Mouse (Mus musculus) left cerebral cortex, adult 18-20 months (tissue): ENCODE results near the gene Pet117. TPM values are rescaled to one million over a fixed set of nuclear protein-coding genes. Genes with fewer than 3 reads are reported as not detected.

Experiments used
- DNase-seq, 2 experiments: peaks; one replicate each; pipeline ENCODE4 v3.0.0; 2021 to 2022; ENCODE audit warnings: low spot score in 2 of 2, mixed read lengths in 1 of 2
- total RNA-seq, 2 experiments: library from RNA; stranded (reverse); gene quantifications; 2 replicates each; pipeline ENCODE4 v1.2.3; 2021

The Pet117 gene
- total RNA-seq, 2 experiments from 2014 or later = 3.2 to 11.0 TPM

DNA sequence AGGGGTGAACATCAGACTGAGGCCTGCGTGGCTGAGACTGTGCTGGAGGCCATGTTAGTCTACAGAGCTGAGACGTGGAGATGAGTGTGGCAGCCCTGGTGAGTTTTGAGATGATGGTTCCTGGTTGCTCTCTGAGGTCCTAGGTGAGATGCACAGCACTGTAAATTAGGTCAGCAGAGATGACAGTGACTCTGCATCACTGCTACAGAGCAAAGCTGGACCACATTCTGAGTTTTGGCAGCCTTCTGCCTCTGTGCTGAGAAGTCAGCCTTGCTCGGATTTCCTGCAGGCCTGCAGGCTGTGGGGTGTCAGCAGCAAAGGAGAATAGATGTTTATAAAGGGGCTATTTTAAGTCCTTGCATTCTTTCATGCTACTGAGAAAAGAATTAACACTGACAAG lies 12.5 kb downstream of the Pet117 start:
- no peak for DNase-seq

DNA sequence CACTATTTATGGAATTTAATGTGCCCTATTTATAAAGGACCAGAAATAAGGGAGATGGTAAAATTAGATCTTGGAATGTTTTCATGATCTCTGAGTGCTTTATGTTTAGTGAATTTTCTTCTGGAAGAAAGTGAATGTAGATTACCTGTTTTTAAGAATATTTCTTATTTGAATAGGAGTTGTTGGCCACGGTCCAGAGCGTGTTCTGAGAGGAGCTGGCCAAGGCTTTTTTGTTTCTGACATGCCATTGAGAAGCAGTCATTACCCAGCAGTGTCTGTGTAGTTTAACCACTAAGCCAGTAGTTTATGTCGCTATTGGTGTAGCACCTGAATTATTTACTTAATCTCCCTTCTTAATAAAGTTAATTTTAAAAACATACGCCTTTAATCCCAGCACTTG lies 12.9 kb downstream of the Pet117 start:
- no peak for DNase-seq

DNA sequence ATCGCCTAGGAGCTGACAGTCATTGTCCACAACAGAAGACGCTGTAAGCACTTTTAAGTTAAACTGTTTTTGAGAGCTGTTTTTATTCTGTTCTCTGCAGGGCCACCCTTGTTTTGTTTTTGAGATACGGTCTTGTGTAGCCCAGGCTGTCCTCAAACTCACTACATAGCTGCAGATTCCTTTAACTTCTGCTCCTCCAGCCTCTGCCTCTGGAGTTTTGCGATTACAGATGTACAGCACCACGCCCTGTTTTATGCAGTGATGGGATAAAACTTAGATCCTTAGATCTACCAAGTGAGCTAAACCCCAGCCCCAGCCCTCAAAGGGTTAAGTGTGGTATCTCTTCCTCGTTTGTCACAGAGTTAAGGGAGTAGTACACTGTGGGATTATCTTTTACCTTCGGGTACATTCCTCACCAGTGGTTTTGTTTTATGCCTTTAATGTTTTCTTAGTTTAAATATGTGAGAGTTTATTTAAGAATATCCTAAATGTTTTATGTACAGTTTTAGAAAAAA lies 13.9 kb downstream of the Pet117 start:
- no peak for DNase-seq

DNA sequence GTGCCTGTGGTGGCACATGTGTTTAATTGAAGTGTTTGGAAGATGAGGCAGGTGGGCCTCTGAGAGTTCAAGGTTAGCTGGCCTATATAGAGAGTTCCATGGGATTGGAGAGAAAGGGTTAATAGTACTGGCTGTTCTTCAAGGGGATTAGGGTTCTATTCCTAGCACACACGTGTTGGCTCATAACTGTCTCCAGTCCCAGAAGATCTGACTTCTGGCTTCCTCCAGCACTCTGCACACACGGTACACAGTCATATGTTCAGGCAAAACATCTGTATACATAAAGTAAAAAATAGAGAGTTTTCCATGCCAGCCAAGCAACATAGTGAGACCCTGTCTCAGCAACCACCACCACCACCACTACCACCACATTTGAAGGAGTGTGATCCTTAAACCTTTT lies 17.5 kb downstream of the Pet117 start:
- no peak for DNase-seq

DNA sequence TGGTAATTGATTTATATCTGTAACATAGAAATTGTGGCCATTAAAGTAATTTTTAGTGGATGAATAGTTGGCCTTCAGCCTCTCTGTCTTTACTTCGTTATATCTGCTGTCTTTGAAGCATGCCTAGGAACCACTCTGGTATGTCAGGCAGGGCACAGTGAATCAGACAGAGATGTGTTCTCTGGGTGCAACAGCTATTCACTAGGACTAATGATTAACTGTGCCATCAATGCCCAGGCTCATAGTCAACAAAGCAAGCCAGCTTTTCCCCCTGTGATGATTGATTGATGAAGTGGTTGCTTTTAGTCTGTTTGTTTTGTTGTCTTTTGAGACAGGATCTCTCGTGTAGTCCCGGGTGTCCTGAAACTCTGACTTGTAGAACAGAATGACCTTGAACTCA lies 19.6 kb downstream of the Pet117 start:
- DNase-seq = no peak

DNA sequence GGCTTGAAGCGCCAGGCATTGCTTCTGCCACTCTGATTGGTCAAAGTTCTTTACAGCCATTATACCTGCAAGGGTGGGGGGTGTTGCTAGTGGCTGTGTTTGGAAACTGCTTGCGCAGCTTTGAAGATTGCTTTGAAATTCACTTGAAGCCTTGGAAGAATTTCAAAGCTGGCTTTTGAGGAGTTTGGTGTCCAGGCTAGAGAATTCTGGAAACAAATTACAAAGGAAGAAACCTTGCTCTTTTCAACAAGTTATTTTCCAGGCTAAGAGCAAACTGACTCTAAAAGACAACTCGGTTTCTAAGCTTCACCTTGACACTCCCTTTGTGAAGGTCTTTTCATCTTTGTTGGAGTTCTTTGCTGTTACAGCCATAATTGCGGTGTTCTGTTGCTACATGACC lies 30.7 kb downstream of the Pet117 start:
- no peak for DNase-seq

DNA sequence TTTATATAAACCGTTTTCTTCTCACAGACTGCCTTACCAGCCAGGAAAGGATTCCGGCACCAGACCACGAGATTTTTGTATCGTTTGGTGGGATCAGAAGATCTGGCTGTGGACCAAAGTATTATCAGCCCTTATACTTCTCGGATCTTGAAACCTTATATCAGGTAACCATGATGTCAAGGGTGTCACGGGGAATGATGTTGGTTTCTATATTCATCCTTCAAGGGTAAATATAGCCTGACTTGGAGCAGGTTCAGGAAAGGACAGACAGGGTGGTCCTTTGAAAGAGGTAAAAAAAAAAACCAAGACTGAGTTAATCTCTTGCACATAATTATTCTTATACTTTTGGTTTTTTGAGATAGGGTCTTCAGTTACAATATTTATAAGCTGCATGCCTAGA lies 31.9 kb downstream of the Pet117 start:
- DNase-seq = no peak

DNA sequence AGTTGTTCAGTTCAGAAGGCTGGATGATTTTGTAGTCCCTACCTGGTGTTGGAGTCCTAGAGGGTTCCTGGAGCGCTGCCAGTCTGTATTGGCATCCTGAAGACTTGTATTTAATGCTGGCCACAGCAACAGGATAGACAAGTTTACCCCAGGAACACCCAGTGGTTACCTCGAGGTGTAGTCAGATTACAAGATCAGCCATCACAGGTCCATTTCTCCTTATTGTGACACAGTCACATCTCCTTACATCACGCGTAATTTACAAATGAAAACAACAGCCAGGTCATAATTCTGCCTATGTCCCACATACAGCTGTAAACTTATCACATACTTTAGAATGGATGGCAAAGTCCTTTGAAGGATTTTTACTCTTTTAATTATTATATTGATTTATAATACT lies 40.2 kb downstream of the Pet117 start:
- DNase-seq = no peak

DNA sequence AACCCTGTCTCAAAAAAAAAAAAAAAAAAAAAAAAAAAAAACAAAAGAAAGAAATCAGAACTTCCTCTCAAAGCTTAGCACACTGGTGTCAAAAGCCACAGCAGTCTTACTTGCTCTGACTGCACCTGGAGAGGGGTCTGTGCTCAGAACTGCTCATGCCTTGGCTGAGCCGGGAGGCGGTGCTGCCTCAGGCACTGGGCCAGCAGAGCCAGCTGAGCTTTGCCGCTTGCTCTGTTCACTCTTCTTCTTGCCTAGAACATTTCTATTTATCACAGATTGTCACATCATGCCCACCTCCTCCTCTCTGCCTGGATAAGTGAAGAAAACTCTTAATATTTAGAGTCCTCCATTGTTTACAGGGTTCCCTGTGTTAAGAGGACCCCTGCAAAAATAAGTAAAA lies 41.8 kb downstream of the Pet117 start:
- DNase-seq = peak; percentile 55 to 58

DNA sequence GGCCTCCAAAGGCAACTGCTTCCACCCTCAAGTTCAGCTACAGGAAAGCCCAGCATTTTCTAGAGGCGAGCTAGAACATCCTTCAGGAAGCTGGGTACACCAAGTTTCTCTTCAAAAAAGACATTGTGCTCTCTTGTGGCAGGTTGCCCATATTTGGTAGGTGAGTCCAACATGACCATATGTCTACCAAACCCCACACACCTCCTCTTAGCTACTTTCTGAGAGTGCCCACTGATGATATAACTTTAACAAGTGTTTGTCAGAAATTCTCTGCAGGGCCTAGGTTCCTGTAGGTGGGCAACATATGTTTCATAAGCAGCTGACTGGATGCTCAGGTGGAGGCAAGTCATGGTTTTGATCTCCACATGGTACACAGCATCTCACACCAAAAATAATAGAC lies 45.9 kb downstream of the Pet117 start:
- DNase-seq = peak; percentile 56 to 58

DNA sequence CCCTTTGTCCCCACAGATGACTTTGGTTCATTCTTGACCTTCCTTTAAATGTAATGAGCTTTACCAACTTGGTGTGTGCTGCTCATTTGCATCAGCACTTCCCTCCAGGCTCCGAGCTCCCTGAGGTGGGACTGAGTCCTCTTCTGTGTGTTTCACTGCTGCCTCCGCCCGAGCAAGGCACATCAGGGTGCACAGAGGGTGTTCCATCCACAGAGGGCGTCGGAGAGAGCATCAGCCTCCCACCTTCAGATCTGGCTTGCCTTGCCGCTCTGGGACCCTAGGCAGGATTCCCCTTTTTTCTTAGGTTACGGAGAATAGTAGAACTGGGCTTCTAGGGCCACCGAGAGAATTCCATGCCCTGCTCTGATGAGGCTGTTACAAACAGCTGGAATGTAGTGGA lies 48.1 kb downstream of the Pet117 start:
- DNase-seq = no peak

DNA sequence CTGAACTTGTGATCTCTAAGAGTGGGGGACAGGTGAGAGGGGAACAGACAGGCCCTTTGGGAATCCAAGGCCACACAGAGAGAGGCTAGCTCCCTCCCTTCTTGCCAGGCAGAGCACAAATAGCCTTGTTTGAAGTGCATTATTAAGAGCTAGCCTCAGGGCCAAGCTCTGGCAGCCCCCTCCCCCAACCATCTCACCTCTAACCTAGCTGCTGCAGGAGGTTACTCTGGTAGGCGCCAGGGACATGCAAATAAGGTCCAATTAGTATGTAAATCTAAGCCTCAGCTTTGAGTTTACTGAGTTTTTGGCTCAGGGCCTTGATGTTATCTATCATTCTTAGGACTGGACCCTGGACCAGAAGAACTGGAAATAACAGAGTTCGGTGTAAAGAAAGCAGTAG lies 49.3 kb downstream of the Pet117 start:
- no peak for DNase-seq

DNA sequence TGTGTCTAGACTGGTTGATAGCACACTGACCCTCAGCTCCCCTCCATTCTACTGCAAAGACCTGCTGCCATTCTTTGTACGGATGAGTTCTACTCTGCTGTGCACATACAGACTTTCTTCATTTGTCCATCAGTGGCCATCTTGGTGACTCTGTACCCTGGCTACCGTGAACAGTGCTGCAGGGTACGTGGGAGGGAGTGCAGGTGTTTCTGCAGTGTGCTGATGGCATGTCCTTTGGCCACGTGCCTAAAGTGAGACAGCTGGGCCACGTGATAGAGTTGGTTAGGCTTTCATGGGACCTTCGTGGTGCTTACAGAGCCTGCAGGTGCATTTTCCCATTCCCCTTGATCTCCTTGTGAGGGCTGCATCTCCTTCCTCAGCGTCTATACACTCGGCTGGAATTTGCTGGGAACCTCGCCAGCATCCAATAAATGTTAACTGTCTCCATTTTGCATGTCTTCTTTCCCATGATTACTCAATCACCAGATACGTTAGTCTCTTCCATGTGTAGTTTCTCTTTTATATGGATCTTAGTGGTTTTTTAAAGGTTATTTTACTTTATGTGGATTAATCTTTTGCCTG lies 53.4 kb downstream of the Pet117 start:
- DNase-seq = no peak

Other genes starting within 250 kb of the Pet117 start
- gene Mgme1, start 98.3 kb upstream of the Pet117 start, total RNA-seq = 1 to 10 TPM; 5.7 to 6.8 TPM
- gene Snx5, start 98.1 kb upstream of the Pet117 start, total RNA-seq = 10 to 100 TPM; 75.9 to 77.8 TPM
- 10 to 100 TPM in 1 of 2 experiments, 1 to 10 TPM in 1; 9.8 to 11.1 TPM for gene Ovol2, start 36.9 kb upstream of the Pet117 start, total RNA-seq
- gene Kat14, start within 50 bp of the Pet117 start, total RNA-seq = 10 to 100 TPM; 38.0 to 39.6 TPM
- gene Dzank1, start 158.4 kb downstream of the Pet117 start, total RNA-seq = 100 to 1,000 TPM; 174 to 199 TPM
- gene Polr3f, start 158.7 kb downstream of the Pet117 start, total RNA-seq = 10 to 100 TPM; 22.1 to 22.5 TPM
- 10 to 100 TPM; 26.6 to 27.4 TPM for gene Rbbp9, start 181.9 kb downstream of the Pet117 start, total RNA-seq
- gene Sec23b, start 187.2 kb downstream of the Pet117 start, total RNA-seq = 10 to 100 TPM; 48.2 to 51.4 TPM
- 10 to 100 TPM; 50.1 to 51.4 TPM for gene Smim26, start 225.1 kb downstream of the Pet117 start, total RNA-seq
- gene Dtd1, start 230.9 kb downstream of the Pet117 start, total RNA-seq = 10 to 100 TPM; 65.0 to 68.2 TPM